Mouse (Mus musculus): ENCODE results near the gene Ints13. TPM values are rescaled to one million over a fixed set of nuclear protein-coding genes. Genes with fewer than 3 reads are reported as not detected.
A peak's percentile ranks its signal among the peaks of the same experiment; 100 is the strongest.
"Not testable (repeated sequence)": the region's sequence is repeated elsewhere in the genome, so short reads cannot be mapped to it uniquely, and the experiment has no call there.

The Ints13 gene
- polyA plus RNA-seq, 1 experiment from 2014 or later = 72.4 TPM

- Histone ChIP-seq H3K36me3 (peaks cover under 1% of the 10 kb centered on the region; the same call in 1 of the 2 replicates), H3K27ac (no peak overlapping the region), H3K9me3 (no peaks in the 10 kb centered on the region), H3K9ac (replicated peaks) (no peak overlapping the region), H3K4me3 (replicated peaks) (no peak overlapping the region), H3K4me2 (replicated peaks) (no peak overlapping the region), H3K4me1 (replicated peaks) (peaks cover 32% of the 10 kb centered on the region), H3K27me3 (no peaks in the 10 kb centered on the region)
- WGBS = 54% methylated on average over 2 of the region's 2 CpGs
- ATAC-seq = no peak
These were observed 2.8 kb upstream of the Ints13 start for GRCm38 (mm10) chr6:146580381-146580926.

DNA sequence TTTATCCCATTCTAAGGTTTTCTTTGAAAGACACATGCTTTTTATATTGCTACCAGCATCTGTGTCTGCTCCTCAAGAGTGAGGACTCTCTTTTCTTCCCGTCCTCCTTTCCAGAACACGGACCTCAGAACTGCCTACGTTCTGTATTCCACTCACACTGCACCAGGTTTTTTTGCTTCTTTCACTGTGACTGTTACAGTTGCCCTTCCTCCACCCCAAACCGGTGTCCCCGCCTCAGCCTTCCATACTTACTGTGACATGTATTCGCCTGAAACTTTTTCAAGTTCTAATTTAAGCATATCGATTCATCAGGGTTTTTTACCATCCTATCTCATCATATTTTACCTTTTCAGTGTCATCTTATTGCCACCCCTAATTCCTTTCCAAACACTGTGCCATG lies 951 bp upstream of the Ints13 start:
- Histone ChIP-seq H3K4me3 (replicated peaks) (peak overlapping the region; percentile 86), H3K9me3 (no peaks in the 10 kb centered on the region), H3K4me1 (replicated peaks) (peaks cover 41% of the 10 kb centered on the region), H3K4me2 (replicated peaks) (peak overlapping the region; percentile 79), H3K27me3 (no peaks in the 10 kb centered on the region), H3K36me3 (no peaks in the 10 kb centered on the region), H3K9ac (replicated peaks) (peak overlapping the region; percentile 89), H3K27ac (peak overlapping the region; percentile 96)
- ATAC-seq = no peak
- WGBS = 18% methylated on average over 7 of the region's 7 CpGs

GRCm38 (mm10) chr6:146578111-146578531 lies 486 bp upstream of the Ints13 start:
- no peaks in the 10 kb centered on the region for H3K36me3 ChIP-seq
- no peaks in the 10 kb centered on the region for H3K27me3 ChIP-seq
- ATAC-seq = no peak
- peak overlapping the region; percentile 86 for H3K4me3 ChIP-seq (replicated peaks)
- H3K4me2 ChIP-seq (replicated peaks) = peak overlapping the region; percentile 79
- peaks cover 41% of the 10 kb centered on the region for H3K4me1 ChIP-seq (replicated peaks)
- peak overlapping the region; percentile 89 for H3K9ac ChIP-seq (replicated peaks)
- H3K27ac ChIP-seq = peak overlapping the region; percentile 96
- H3K9me3 ChIP-seq = no peaks in the 10 kb centered on the region
- WGBS = under 1% methylated on average over 21 of the region's 22 CpGs

- Histone ChIP-seq H3K4me3 (replicated peaks) (peak within 1 kb of the TSS; percentile 86), H3K27ac (peak within 1 kb of the TSS; percentile 96), H3K4me1 (replicated peaks) (peaks cover 36% of the 10 kb centered on the region), H3K36me3 (no peaks in the 10 kb centered on the region), H3K4me2 (replicated peaks) (peak within 1 kb of the TSS; percentile 79), H3K27me3 (no peaks in the 10 kb centered on the region), H3K9ac (replicated peaks) (peak within 1 kb of the TSS; percentile 89), H3K9me3 (no peaks in the 10 kb centered on the region)
- 2% methylated on average over 13 of the region's 13 CpGs for WGBS
- ATAC-seq = no peak
These were observed 732 bp downstream of the Ints13 start, which contains the start of gene Fgfr1op2 for GRCm38 (mm10) chr6:146576903-146577302. Gene Fgfr1op2, plus strand, starts transcription at chr6:146577203.

DNA sequence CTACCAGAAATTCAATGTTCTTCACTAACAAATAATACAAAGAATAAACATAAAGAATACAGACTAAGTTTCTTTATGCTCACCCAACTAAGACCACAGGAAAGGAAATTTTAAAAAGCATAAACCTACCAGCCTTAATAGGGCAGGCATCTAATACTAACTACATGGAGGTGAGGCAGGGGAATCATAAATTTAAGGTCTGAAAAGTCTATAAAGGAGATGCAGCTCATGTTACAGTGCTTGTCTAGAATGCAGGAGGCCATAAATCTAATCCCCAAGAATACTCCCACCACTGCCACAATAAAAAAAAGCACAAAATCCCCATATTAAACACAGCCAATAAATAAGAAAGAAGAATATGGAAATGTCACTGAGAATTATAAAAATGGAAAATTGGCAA lies 5.6 kb downstream of the Ints13 start:
- no peaks in the 10 kb centered on the region for H3K9me3 ChIP-seq
- ATAC-seq = no peak
- no peak overlapping the region for H3K4me3 ChIP-seq (replicated peaks)
- H3K27me3 ChIP-seq = no peaks in the 10 kb centered on the region
- H3K9ac ChIP-seq (replicated peaks) = no peak overlapping the region
- H3K36me3 ChIP-seq = 0 out of 2 replicates have a peak, but pooled peaks cover 2% of the 10 kb centered on the region
- peaks cover 30% of the 10 kb centered on the region for H3K4me1 ChIP-seq (replicated peaks)
- no peak overlapping the region for H3K27ac ChIP-seq
- no peak overlapping the region for H3K4me2 ChIP-seq (replicated peaks)

- H3K27ac ChIP-seq; ATAC-seq; H3K9me3 ChIP-seq; H3K9ac ChIP-seq (replicated peaks); H3K4me3 ChIP-seq (replicated peaks); H3K27me3 ChIP-seq; H3K4me1 ChIP-seq (replicated peaks); H3K4me2 ChIP-seq (replicated peaks): not testable (repeated sequence)
- 100% methylated on average over 1 of the region's 1 CpGs for WGBS
- peaks cover 57% of the 10 kb centered on the region for H3K36me3 ChIP-seq
These were observed 15.2 kb downstream of the Ints13 start for GRCm38 (mm10) chr6:146562461-146562860.

DNA sequence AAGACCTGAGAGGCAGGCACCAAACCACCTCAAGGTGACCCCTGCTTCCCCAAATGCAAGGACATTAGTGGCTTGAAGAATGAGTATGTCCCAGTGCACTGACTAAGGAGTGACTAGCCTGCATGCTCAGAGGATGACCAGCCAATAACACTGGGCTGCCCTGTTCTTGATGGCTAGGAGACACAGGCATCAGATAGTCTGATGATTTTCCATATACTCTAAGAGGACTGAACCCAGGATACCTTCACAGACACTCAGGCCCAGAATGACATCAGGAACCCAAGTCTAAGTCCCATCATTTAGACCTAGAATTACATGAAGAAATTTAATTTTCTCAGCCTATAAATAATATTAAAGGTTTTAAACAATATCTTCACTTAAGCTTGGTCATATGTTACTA lies 26.3 kb downstream of the Ints13 start:
- no peaks in the 10 kb centered on the region for H3K9me3 ChIP-seq
- no peaks in the 10 kb centered on the region for H3K4me1 ChIP-seq (replicated peaks)
- no peaks in the 10 kb centered on the region for H3K27me3 ChIP-seq
- H3K4me3 ChIP-seq (replicated peaks) = no peak overlapping the region
- no peak overlapping the region for H3K4me2 ChIP-seq (replicated peaks)
- ATAC-seq = no peak
- no peak overlapping the region for H3K27ac ChIP-seq
- H3K9ac ChIP-seq (replicated peaks) = no peak overlapping the region
- H3K36me3 ChIP-seq = peaks cover 81% of the 10 kb centered on the region

GRCm38 (mm10) chr6:146550421-146550820 lies 27.2 kb downstream of the Ints13 start:
- no peak for ATAC-seq
- no peaks in the 10 kb centered on the region for H3K4me1 ChIP-seq (replicated peaks)
- H3K9ac ChIP-seq (replicated peaks) = no peak overlapping the region
- H3K9me3 ChIP-seq = no peaks in the 10 kb centered on the region
- no peaks in the 10 kb centered on the region for H3K27me3 ChIP-seq
- WGBS = 90% methylated on average over 2 of the region's 2 CpGs
- no peak overlapping the region for H3K27ac ChIP-seq
- no peak overlapping the region for H3K4me2 ChIP-seq (replicated peaks)
- H3K4me3 ChIP-seq (replicated peaks) = no peak overlapping the region
- H3K36me3 ChIP-seq = peaks cover 82% of the 10 kb centered on the region

- ATAC-seq = no peak
- Histone ChIP-seq H3K36me3 (peaks cover 38% of the 10 kb centered on the region), H3K4me2 (replicated peaks) (no peak overlapping the region), H3K4me1 (replicated peaks) (no peaks in the 10 kb centered on the region), H3K27me3 (no peaks in the 10 kb centered on the region), H3K9ac (replicated peaks) (no peak overlapping the region), H3K4me3 (replicated peaks) (no peak overlapping the region), H3K9me3 (no peaks in the 10 kb centered on the region), H3K27ac (no peak overlapping the region)
- 88% methylated on average over 4 of the region's 5 CpGs for WGBS
These were observed 32.3 kb downstream of the Ints13 start for GRCm38 (mm10) chr6:146545289-146545865.

- Histone ChIP-seq H3K4me1 (replicated peaks) (no peaks in the 10 kb centered on the region), H3K27ac (no peak overlapping the region), H3K9ac (replicated peaks) (no peak overlapping the region), H3K9me3 (no peaks in the 10 kb centered on the region), H3K36me3 (peaks cover 32% of the 10 kb centered on the region), H3K4me3 (replicated peaks) (no peak overlapping the region), H3K27me3 (no peaks in the 10 kb centered on the region), H3K4me2 (replicated peaks) (no peak overlapping the region)
- no peak for ATAC-seq
- 97% methylated on average over 1 of the region's 1 CpGs for WGBS
These were observed 33.0 kb downstream of the Ints13 start for GRCm38 (mm10) chr6:146544622-146545021.

GRCm38 (mm10) chr6:146540386-146540785 lies 37.2 kb downstream of the Ints13 start:
- no peak overlapping the region for H3K9ac ChIP-seq (replicated peaks)
- 80% methylated on average over 3 of the region's 3 CpGs for WGBS
- no peak overlapping the region for H3K27ac ChIP-seq
- H3K9me3 ChIP-seq = no peaks in the 10 kb centered on the region
- no peaks in the 10 kb centered on the region for H3K27me3 ChIP-seq
- no peak overlapping the region for H3K4me3 ChIP-seq (replicated peaks)
- no peak for ATAC-seq
- no peaks in the 10 kb centered on the region; the same call in 1 of the 2 replicates for H3K36me3 ChIP-seq
- H3K4me2 ChIP-seq (replicated peaks) = no peak overlapping the region
- no peaks in the 10 kb centered on the region for H3K4me1 ChIP-seq (replicated peaks)

- H3K27me3 ChIP-seq = no peaks in the 10 kb centered on the region
- no peak overlapping the region for H3K27ac ChIP-seq
- H3K4me3 ChIP-seq (replicated peaks) = no peak overlapping the region
- WGBS = 68% methylated on average over 4 of the region's 4 CpGs
- H3K4me1 ChIP-seq (replicated peaks) = no peaks in the 10 kb centered on the region
- no peak overlapping the region for H3K9ac ChIP-seq (replicated peaks)
- H3K9me3 ChIP-seq = no peaks in the 10 kb centered on the region
- no peak for ATAC-seq
- no peak overlapping the region for H3K4me2 ChIP-seq (replicated peaks)
- H3K36me3 ChIP-seq = no peaks in the 10 kb centered on the region
These were observed 39.0 kb downstream of the Ints13 start for GRCm38 (mm10) chr6:146538661-146539060.

DNA sequence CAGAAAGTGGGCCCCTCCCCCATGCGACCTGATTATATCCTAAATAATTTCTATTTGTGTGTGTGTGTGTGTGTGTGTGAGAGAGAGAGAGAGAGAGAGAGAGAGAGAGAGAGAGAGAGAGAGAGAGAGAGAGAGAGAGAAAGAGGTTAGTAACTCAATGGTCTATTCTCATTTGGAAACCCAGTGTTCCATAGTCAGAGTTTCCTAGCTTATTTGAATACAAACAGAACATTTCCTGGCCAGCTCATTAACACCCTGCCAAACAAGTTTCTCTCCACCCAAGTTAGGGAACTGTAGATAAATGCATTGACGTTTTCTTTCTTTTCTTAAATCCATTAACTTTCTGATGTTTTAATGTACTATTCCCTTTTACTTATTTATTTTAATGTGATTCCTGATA lies 39.6 kb downstream of the Ints13 start:
- Histone ChIP-seq H3K4me3 (replicated peaks) (no peak overlapping the region), H3K4me2 (replicated peaks) (no peak overlapping the region), H3K27ac (no peak overlapping the region), H3K9ac (replicated peaks) (no peak overlapping the region), H3K4me1 (replicated peaks) (no peaks in the 10 kb centered on the region), H3K27me3 (no peaks in the 10 kb centered on the region), H3K36me3 (no peaks in the 10 kb centered on the region), H3K9me3 (no peaks in the 10 kb centered on the region)
- WGBS = 79% methylated on average over 2 of the region's 2 CpGs
- ATAC-seq = no peak
